Mouse (Mus musculus) urinary bladder, postnatal 36 days (tissue): ENCODE data around the gene Uba7.
A peak's percentile ranks its signal among the peaks of the same experiment; 100 is the strongest.
"Not testable (repeated sequence)": the region's sequence is repeated elsewhere in the genome, so short reads cannot be mapped to it uniquely, and the experiment has no call there.

Source experiments
- DNase-seq, 2 experiments: peaks; one replicate each; pipeline ENCODE4 v3.0.0; 2022; ENCODE audit warnings: low spot score in 2 of 2, mixed read lengths in 1 of 2

The Uba7 gene

GRCm38 (mm10) chr9:107993013-107993412, 17.7 kb downstream of the Uba7 start:
- no peak for DNase-seq

GRCm38 (mm10) chr9:107994464-107994863, 19.2 kb downstream of the Uba7 start:
- DNase-seq = no peak

- DNase-seq = no peak
Observed at GRCm38 (mm10) chr9:107995513-107995912, 20.2 kb downstream of the Uba7 start.

GRCm38 (mm10) chr9:107996049-107996448, 20.7 kb downstream of the Uba7 start, which contains the start of gene Gm20662:
Gm20662 (plus strand) TSS chr9:107996349.
- DNase-seq = no peak

GRCm38 (mm10) chr9:108001922-108002770, 26.8 kb downstream of the Uba7 start, which contains the start of gene Ip6k1:
Ip6k1 (plus strand) TSS chr9:108002501.
- DNase-seq = peak; percentile 100

GRCm38 (mm10) chr9:108002778-108003530, 27.6 kb downstream of the Uba7 start:
- no peak for DNase-seq

GRCm38 (mm10) chr9:108003531-108003890, 28.2 kb downstream of the Uba7 start:
- no peak for DNase-seq

GRCm38 (mm10) chr9:108008041-108008440, 32.7 kb downstream of the Uba7 start:
- no peak for DNase-seq

- no peak for DNase-seq
Observed at GRCm38 (mm10) chr9:108010385-108010784, 35.1 kb downstream of the Uba7 start.

- DNase-seq = not testable (repeated sequence)
Observed at GRCm38 (mm10) chr9:108013577-108013976, 38.3 kb downstream of the Uba7 start.

- DNase-seq = no peak
Observed at GRCm38 (mm10) chr9:108017127-108017526, 41.8 kb downstream of the Uba7 start.

GRCm38 (mm10) chr9:108020741-108021140, 45.4 kb downstream of the Uba7 start:
- no peak for DNase-seq

- no peak for DNase-seq
Observed at GRCm38 (mm10) chr9:108023216-108023615, 47.9 kb downstream of the Uba7 start.

- no peak for DNase-seq
Observed at GRCm38 (mm10) chr9:108026584-108026983, 51.3 kb downstream of the Uba7 start.

GRCm38 (mm10) chr9:108027867-108028266, 52.6 kb downstream of the Uba7 start:
- DNase-seq = no peak

GRCm38 (mm10) chr9:108032126-108032525, 56.8 kb downstream of the Uba7 start:
- DNase-seq = no peak
